Mouse (Mus musculus) duodenum, adult 2 months (tissue): ENCODE data around the gene Agpat1. TPM values are rescaled to one million over a fixed set of nuclear protein-coding genes. Genes with fewer than 3 reads are reported as not detected.

Source experiments
- polyA plus RNA-seq: library from polyadenylated mRNA; depleted of rRNA; stranded (reverse); fragments of >200 nt; gene quantifications from 2 replicates; pipeline ENCODE4 v1.2.3, GENCODE M21; 2012; ENCODE audit warnings: low replicate concordance; rRNA removed

Gene Agpat1
- polyA plus RNA-seq, result 355 and 550 TPM in 2 replicates

DNA sequence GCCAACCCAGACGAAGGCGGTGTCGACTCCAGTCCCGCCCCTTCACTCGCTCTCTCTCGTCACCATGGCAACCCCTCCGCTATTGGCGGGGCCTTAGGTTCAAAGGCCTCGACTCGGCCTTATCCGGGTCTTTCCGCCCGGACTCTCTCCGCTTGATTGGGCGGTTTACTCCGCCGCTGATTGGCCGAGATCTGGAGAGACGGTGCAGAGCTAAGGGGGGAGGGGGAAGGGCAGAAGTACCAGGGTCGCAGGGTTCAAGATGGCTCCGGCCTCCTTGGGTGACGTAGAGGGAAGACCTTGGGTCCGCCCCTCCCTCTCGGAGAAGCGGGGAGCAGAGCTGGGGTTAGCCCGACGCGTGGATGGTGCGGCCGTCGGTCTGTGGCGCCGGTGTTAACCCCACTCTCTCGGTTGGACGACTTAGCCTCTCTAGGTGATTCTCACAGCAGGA, at the start of gene Agpat1:
Gene Agpat1 (plus strand): TSS at position 202 of the 448 bp plus-strand sequence.

DNA sequence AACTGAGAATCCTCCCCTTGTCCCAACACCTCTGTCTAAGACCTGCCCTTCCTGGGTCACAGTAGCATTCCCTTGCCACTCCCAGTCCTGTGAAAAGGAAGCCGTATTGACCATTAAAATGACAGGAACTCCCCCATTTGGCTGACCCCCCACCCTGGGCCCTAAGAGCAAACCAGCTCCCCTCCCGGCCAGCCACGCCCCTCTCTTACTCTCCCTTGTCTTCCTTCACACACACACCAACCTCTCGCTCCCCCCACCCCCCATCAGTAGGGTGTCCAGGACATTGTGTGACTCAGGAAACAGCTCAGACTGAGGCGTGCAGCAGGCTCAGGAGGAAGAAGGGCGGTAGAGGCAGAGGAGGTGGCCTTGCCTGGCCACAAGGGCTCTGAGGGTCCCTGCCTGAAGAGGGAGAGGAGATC, 40.0 kb upstream of the Agpat1 start, which contains the start of gene Notch4:
Gene Notch4 (plus strand): TSS at position 266 of the 419 bp plus-strand sequence.

DNA sequence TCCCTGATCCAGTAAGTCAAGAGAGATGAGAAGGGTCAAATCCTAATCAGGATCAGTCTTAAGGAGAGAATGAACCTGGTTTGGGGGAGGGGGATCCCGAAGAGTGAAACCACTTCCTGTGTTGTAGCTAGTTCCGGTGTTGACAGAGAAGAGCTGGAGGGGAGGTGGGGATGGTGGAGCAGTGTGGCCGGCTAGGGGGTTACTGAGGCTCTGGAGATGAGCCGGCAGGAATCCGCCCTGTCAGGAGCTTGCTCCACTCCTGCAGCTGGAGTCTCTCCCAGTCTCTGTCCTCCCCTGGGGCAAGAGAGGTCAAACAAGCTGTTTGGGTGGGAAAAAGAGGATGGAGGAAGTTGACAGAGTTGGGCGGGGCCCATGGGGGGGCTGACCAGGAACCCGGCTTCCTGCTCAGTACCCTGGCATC, 14.4 kb upstream of the Agpat1 start, which contains the start of gene Gpsm3:
Gene Gpsm3 (plus strand): TSS at position 126 of the 421 bp plus-strand sequence.

GRCm38 (mm10) chr17:34591029-34591993, 12.8 kb upstream of the Agpat1 start, which contains the start of gene Pbx2:
TSS of gene Pbx2 (plus strand) at chr17:34591266.

DNA sequence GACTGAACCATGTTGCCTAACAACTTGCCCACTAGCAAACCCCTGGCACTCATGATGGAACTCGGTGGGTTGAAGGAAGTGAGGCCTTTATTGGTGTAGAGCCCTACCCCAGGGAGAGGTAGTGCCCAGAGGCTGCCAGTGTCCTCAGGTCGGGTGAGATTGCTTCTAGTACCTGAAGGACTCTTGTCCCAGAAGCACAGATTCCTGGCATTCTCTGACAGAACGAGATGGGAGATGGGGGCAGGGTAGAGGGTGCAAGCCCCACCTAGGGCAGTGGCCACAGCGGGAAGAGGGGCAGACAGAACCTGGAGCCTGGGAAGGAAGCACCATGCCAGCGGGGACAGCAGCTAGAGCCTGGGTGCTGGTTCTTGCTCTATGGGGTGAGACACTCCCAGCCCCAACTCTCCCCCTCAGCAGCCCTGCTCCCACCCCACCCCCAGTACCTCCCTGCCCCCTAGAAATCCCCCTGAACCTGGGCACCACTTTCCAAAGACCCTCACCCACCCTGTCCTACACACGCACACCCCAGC, 6.4 kb upstream of the Agpat1 start, which contains the start of gene Ager:
Gene Ager (plus strand): TSS at position 297 of the 530 bp plus-strand sequence.

GRCm38 (mm10) chr17:34603375-34604060, 544 bp upstream of the Agpat1 start, which contains the start of gene Rnf5:
TSS of gene Rnf5 (minus strand) at chr17:34603690.

GRCm38 (mm10) chr17:34615871-34616270, 11.8 kb downstream of the Agpat1 start, which contains the start of gene Egfl8:
TSS of gene Egfl8 (minus strand) at chr17:34615971.

DNA sequence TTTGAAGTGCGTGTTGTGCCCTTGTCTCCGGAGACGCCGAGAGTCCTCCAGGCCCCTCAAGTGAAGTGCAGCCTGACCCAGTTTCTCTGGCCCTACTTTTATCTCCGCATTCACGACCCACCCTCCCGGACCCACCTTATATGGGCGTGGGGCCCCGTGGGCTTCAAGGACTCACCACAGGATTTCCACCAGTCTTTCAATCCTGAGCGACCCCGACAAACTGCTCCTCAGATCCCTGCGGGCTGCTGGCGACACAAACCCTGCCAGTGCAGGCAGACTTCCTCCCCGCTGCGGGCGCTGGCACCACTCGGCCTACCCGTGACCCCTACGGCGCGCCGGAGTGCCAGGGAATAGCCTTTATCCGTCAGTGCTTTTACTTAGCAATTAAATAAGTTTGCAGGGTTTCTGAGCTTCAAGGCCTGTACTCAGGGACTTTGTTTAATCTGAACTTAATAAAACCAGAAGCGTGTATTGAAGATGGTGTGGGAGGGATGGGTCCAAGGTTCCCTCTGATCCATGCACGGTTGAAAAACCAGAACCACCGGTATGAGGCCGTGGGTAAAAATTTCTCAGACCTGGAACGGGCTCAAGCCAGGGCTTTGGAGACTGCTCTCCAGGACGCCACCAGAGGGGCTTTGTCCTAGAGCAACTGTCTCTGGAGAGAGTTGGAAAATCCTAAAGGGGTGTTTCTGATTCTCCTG, 24.0 kb downstream of the Agpat1 start, which contains the start of gene Ppt2:
Gene Ppt2 (minus strand): TSS at position 568 of the 701 bp plus-strand sequence.

DNA sequence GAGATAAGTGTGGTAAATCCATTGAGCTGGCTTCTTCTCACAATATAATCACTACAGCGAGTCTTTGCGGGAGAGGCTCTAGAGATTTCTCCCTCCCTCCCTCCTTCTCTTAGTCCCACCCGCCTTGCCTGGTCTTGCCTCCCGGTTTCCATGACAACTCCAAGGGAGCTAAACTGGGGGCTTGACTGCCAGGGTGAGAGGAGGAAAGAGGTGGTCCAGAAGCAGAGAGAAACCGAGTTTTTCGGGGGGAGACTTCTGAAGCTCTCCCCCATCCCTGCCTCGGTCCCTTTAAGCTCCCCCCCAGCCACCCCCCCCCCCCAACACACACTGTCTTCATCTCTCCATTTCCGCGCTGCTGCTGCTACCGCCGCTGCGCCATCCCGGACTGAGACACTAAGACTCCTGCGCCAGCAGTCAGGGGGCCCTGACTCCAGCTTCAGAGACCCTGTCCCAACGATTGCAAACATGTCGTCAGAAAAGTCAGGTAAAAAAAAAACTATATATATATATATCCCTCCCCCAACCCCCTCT, 25.2 kb downstream of the Agpat1 start, which contains the start of gene Prrt1:
Gene Prrt1 (plus strand): TSS at position 313 of the 531 bp plus-strand sequence.

GRCm38 (mm10) chr17:34644608-34645007, 40.5 kb downstream of the Agpat1 start, which contains the start of gene Fkbpl:
TSS of gene Fkbpl (plus strand) at chr17:34644764.

DNA sequence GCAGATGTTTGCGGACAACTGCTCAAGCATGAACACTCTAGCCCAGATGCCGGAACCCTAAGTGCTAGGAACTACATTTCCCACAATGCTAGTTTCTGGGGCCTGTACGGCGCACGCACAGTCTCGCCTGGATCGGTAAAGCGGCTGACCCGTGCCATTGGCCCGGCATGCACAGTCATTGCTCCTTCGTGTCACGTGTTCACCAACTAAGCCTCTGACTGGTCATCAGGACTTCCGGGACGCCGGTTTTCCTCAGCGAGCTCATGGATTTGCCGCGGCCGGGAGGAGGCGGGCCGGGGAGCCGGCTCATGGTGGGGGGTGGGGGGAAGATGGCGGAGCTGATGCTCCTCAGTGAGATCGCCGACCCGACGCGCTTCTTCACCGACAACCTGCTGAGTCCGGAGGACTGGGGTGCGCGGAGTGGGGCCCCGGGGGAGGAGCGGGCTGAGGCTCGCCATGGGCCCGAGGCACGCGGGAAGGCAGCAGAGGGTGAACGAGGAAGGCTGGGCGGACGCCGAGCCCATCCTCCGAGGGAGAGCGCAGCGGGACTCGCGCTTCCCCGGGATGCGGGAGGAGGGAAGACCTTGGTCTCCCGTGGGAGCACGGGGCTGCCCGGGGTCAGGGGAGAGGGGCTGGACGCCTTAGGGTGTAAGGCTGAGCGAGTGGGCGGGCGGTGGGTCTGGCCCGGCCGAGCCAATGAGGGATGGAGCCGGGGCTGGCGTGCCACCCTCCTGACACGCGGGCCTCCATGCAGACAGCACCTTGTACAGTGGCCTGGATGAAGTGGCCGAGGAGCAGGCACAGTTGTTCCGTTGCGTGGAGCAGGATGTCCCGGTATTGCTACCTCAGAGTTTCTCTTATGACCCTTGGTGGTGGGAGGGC, 43.1 kb downstream of the Agpat1 start, which contains the start of gene Atf6b:
Gene Atf6b (plus strand): TSS at position 241 of the 882 bp plus-strand sequence.

Other genes starting within 250 kb of the Agpat1 start
- 71.0 and 85.2 TPM in 2 replicates for gene Btnl2, start 249.4 kb upstream of the Agpat1 start, polyA plus RNA-seq
- gene Btnl1, start 227.1 kb upstream of the Agpat1 start, polyA plus RNA-seq, result 72.9 and 155 TPM in 2 replicates
- 0.07 and 0.15 TPM in 2 replicates for gene BC051142, start 205.4 kb upstream of the Agpat1 start, polyA plus RNA-seq
- gene Btnl4, start 126.9 kb upstream of the Agpat1 start, polyA plus RNA-seq, result 24.7 and 37.1 TPM in 2 replicates
- gene Btnl6, start 86.9 kb upstream of the Agpat1 start, polyA plus RNA-seq, result 36.6 and 66.8 TPM in 2 replicates
- gene Notch4, start 40.0 kb upstream of the Agpat1 start, polyA plus RNA-seq, result 14.4 and 26.1 TPM in 2 replicates
- 6.9 and 13.4 TPM in 2 replicates for gene Gpsm3, start 14.5 kb upstream of the Agpat1 start, polyA plus RNA-seq
- 30.5 and 44.4 TPM in 2 replicates for gene Pbx2, start 13.0 kb upstream of the Agpat1 start, polyA plus RNA-seq
- 1.5 and 1.9 TPM in 2 replicates for gene Ager, start 6.4 kb upstream of the Agpat1 start, polyA plus RNA-seq
- 133 and 182 TPM in 2 replicates for gene Rnf5, start 572 bp upstream of the Agpat1 start, polyA plus RNA-seq
- 1.4 and 2.1 TPM in 2 replicates for gene Egfl8, start 11.7 kb downstream of the Agpat1 start, polyA plus RNA-seq
- 25.9 and 43.4 TPM in 2 replicates for gene Ppt2, start 24.2 kb downstream of the Agpat1 start, polyA plus RNA-seq
- gene Prrt1, start 25.3 kb downstream of the Agpat1 start, polyA plus RNA-seq, result 7.7 and 10.5 TPM in 2 replicates
- 1.8 and 2.4 TPM in 2 replicates for gene Fkbpl, start 40.5 kb downstream of the Agpat1 start, polyA plus RNA-seq
- 67.2 and 71.2 TPM in 2 replicates for gene Atf6b, start 42.9 kb downstream of the Agpat1 start, polyA plus RNA-seq
- gene Tnxb, start 66.3 kb downstream of the Agpat1 start, polyA plus RNA-seq, result 10.1 and 15.3 TPM in 2 replicates
- gene C4b, start 139.6 kb downstream of the Agpat1 start, polyA plus RNA-seq, result 13.4 and 20.2 TPM in 2 replicates
- gene Cyp21a1, start 200.3 kb downstream of the Agpat1 start, polyA plus RNA-seq, result 4.3 and 8.4 TPM in 2 replicates
- gene Stk19, start 232.7 kb downstream of the Agpat1 start, polyA plus RNA-seq, result 55.2 and 59.8 TPM in 2 replicates
- gene Dxo, start 232.8 kb downstream of the Agpat1 start, polyA plus RNA-seq, result 63.9 and 83.5 TPM in 2 replicates
- 66.9 and 74.8 TPM in 2 replicates for gene Skiv2l, start 245.9 kb downstream of the Agpat1 start, polyA plus RNA-seq
- gene Nelfe, start 246.1 kb downstream of the Agpat1 start, polyA plus RNA-seq, result 14.9 and 36.1 TPM in 2 replicates